Mouse (Mus musculus) hindlimb bud, embryonic 11.5 days (tissue): ENCODE data around the gene Zfp771.

Source experiments
- DNase-seq: peaks from one replicate; pipeline ENCODE4 v3.0.0-alpha.2; 2012; ENCODE audit warnings: low read depth, low spot score; ENCODE audit errors: extremely low spot score

Zfp771 gene

DNA sequence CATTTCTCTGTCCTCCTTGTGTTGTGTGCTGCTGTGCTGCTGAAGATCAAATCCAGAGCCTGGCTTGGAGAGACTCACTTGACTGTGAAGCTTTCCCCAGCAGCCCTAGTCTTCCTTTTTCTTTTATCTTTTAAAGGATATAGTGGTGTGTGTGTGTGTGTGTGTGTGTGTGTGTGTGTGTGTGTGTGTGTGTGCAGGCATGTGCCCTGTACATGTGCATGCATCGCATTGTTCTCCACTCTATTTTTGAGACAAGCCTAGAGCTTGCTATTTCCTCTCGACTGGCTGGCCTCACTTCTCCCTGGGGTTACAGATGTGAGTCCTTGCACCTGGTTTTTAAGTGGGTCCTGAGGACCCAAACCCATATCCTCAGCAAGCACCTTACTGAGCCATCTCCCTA is 38.1 kb downstream of the Zfp771 start:
- no peak for DNase-seq

DNA sequence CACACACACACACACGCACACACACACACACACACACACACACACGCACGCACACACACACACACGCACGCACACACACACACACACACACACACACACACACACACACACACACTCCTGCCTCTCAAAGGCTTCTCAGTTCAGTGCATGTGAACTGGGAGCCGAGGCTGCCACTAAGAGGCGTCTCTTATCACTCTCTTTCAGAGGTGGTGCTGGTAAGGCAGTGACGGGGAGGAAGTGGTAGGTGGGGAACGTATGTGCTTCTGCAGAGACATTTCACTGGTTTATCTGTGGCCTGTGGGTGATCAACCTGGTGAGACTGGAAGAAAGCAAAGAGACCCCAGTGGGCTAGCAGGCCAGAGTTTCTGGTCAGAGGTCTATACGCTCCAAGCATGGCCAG is 41.1 kb downstream of the Zfp771 start:
- no peak for DNase-seq

- no peak for DNase-seq
These were observed 43.9 kb downstream of the Zfp771 start for GRCm38 (mm10) chr7:127287940-127288339.

DNA sequence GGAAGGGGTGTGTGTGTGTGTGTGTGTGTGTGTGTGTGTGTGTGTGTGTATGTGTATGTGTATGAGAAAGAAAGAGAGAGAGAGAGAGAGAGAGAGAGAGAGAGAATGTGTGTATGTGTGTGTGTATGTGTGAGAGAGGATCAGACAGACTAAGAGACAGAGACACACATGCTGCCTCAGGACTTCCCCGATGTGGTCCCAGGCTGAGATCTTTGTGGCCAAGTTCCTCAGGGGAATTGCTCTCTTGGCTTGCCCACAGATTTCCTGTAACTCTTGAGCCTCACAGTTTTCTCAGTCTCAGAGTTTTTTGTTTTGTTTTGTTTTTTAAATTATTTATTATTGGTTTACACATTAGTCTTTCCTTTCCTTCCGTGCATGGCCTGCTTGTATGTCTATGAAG is 45.2 kb downstream of the Zfp771 start:
- no peak for DNase-seq

- no peak for DNase-seq
These were observed 46.1 kb downstream of the Zfp771 start for GRCm38 (mm10) chr7:127290142-127290541.

DNA sequence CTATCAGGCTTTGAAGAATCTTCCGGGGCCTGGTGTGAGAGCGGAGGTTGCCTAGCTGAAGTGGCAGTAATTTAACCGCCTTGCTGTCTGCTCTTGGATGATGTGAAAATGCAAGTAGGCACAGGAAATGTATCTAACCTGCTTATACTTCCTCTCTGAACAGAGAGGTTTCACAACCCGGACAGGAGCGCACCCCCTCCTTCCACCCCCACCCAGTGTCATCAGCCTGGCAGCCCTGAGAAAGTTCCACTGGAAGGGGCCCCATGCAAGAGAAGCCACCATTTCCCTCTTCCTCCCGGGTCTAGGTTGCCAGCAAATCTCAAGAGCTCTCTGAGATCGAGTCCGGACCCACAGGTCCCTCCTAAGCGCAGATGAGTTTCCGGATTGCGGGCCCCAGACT is 52.0 kb downstream of the Zfp771 start, which contains the start of gene Itgal:
Gene Itgal, plus strand, starts transcription at position 163 of the 400 bp plus-strand sequence.
- DNase-seq, result no peak

GRCm38 (mm10) chr7:127296786-127297555 is 52.9 kb downstream of the Zfp771 start:
- DNase-seq, result no peak

- DNase-seq, result no peak
These were observed 53.6 kb downstream of the Zfp771 start for GRCm38 (mm10) chr7:127297586-127298193.
